In genomic region chr8:105217926-105218522, GRCm38 (mm10) we compare ENCODE assay signal across 8 mouse cellular contexts. TPM values are rescaled to one million over a fixed set of nuclear protein-coding genes. Genes with fewer than 3 reads are reported as not detected.
DNase-seq lines count a peak whose midpoint lies in the region; ATAC-seq and TF ChIP-seq lines count a peak whose summit lies in the region.

No protein-coding gene starts in this region.

- H3K4me3 ChIP-seq in left cerebral cortex, adult 2 months: no peak overlapping the region
- H3K4me3 ChIP-seq in hindbrain, postnatal 0 days (ENCODE audit: low read length): no peak overlapping the region

- peak; percentile 86 for TF ChIP-seq CTCF in left cerebral cortex, adult 2 months (IDR thresholded peaks at IDR 0.05)
- TF ChIP-seq CTCF in hindbrain, postnatal 0 days (IDR thresholded peaks at IDR 0.05; ENCODE audit: low read depth): peak; percentile 79

- 85% methylated on average over 5 of the region's 5 CpGs for WGBS in hindbrain, postnatal 0 days

- H3K4me2 ChIP-seq in hindbrain, postnatal 0 days (ENCODE audit: low read depth, low read length): no peak overlapping the region

- peak; percentile 4 for DNase-seq in adrenal gland, postnatal 10 days
- DNase-seq in adrenal gland, postnatal 25 days: no peak
- no peak for DNase-seq in left cerebral cortex, adult 2 months (ENCODE audit: extremely low spot score in 1 of 2, low spot score in 2 of 2)
- DNase-seq in left cerebral cortex, postnatal 36 days (ENCODE audit: low spot score in 2 of 2): no peak
- DNase-seq in adipocyte (ENCODE audit: low spot score): peak; percentile 83
- DNase-seq in hindbrain, postnatal 0 days (ENCODE audit: low spot score): peak; percentile 91
- DNase-seq in retina, postnatal 1 day: peak; percentile 81
- no peak for DNase-seq in gastrocnemius, postnatal 14 days

- intact Hi-C loops in left cerebral cortex, adult 2 months (cut with DNase I): loop anchor here (1.0 to 2.0 kb wide), 3 partner anchors 79 to 563 kb away; no protein-coding TSS in a partner anchor
- intact Hi-C loops in left cerebral cortex, postnatal 36 days (cut with DNase I): loop anchor here (2.0 to 10.0 kb wide), 4 partner anchors 79 to 561 kb away; no protein-coding TSS in a partner anchor
- intact Hi-C loops in gastrocnemius, postnatal 14 days (cut with DNase I; ENCODE audit: low total_unique reads): no loop called here

- no peaks in the 10 kb centered on the region for H3K27me3 ChIP-seq in hindbrain, postnatal 0 days (ENCODE audit: insufficient read depth, low read length)

- no peaks in the 10 kb centered on the region; the same call in 1 of the 2 replicates for H3K36me3 ChIP-seq in hindbrain, postnatal 0 days (ENCODE audit: insufficient read depth, low read length)

- H3K27ac ChIP-seq in left cerebral cortex, adult 2 months: no peak overlapping the region
- no peak overlapping the region for H3K27ac ChIP-seq in hindbrain, postnatal 0 days

- H3K9ac ChIP-seq in hindbrain, postnatal 0 days (replicated peaks; ENCODE audit: low read length): no peak overlapping the region

- peak; percentile 29; the same call in 1 of the 2 replicates for ATAC-seq in hindbrain, postnatal 0 days

- no peaks in the 10 kb centered on the region for H3K4me1 ChIP-seq in hindbrain, postnatal 0 days (ENCODE audit: insufficient read depth, low read length)

- no peaks in the 10 kb centered on the region for H3K9me3 ChIP-seq in hindbrain, postnatal 0 days (ENCODE audit: low read length)

RNA-seq across cellular contexts. Expression of gene D230025D16Rik, which starts 6.9 kb away (rescaled TPM):
- total RNA-seq in adrenal gland, postnatal 10 days (2021): 10 to 100 TPM; 32.3 to 35.6 TPM
- total RNA-seq in adrenal gland, postnatal 25 days (2021): 27.9 and 34.5 TPM in 2 replicates
- 10 to 100 TPM; 37.9 to 38.3 TPM for total RNA-seq in left cerebral cortex, adult 2 months (2021)
- 10 to 100 TPM; 37.8 to 38.5 TPM for total RNA-seq in left cerebral cortex, postnatal 36 days (2021)
- 32.2 and 39.5 TPM in 2 replicates for total RNA-seq in hindbrain, postnatal 0 days (2014; rRNA removed)
- 22.1 and 23.5 TPM in 2 replicates for polyA plus RNA-seq in hindbrain, postnatal 0 days (2015; fragmentation: Nextera tagmentation; extraction: Ambion mirVana)
- 10 to 100 TPM; 14.6 to 18.7 TPM for total RNA-seq in gastrocnemius, postnatal 14 days (2021)

RNA-seq across cellular contexts. Expression of gene B3gnt9, which starts 36.9 kb away (rescaled TPM):
- 1 to 10 TPM; 7.7 to 7.9 TPM for total RNA-seq in adrenal gland, postnatal 10 days (2021)
- total RNA-seq in adrenal gland, postnatal 25 days (2021): 1.2 and 2.1 TPM in 2 replicates
- 1 to 10 TPM; 2.1 to 2.8 TPM for total RNA-seq in left cerebral cortex, adult 2 months (2021)
- 1 to 10 TPM; 2.4 to 5.0 TPM for total RNA-seq in left cerebral cortex, postnatal 36 days (2021)
- total RNA-seq in hindbrain, postnatal 0 days (2014; rRNA removed): 17.4 and 18.8 TPM in 2 replicates
- polyA plus RNA-seq in hindbrain, postnatal 0 days (2015; fragmentation: Nextera tagmentation; extraction: Ambion mirVana): 10.4 and 10.7 TPM in 2 replicates
- 1 to 10 TPM; 5.1 to 6.1 TPM for total RNA-seq in gastrocnemius, postnatal 14 days (2021)

RNA-seq across cellular contexts. Expression of gene Tradd, which starts 46.4 kb away (rescaled TPM):
- 10 to 100 TPM; 12.9 to 13.3 TPM for total RNA-seq in adrenal gland, postnatal 10 days (2021)
- total RNA-seq in adrenal gland, postnatal 25 days (2021): 18.7 and 21.7 TPM in 2 replicates
- total RNA-seq in left cerebral cortex, adult 2 months (2021): 1 to 10 TPM; 8.0 TPM
- 1 to 10 TPM; 7.2 to 7.5 TPM for total RNA-seq in left cerebral cortex, postnatal 36 days (2021)
- 11.5 and 15.6 TPM in 2 replicates for total RNA-seq in hindbrain, postnatal 0 days (2014; rRNA removed)
- polyA plus RNA-seq in hindbrain, postnatal 0 days (2015; fragmentation: Nextera tagmentation; extraction: Ambion mirVana): 14.6 and 14.9 TPM in 2 replicates
- total RNA-seq in gastrocnemius, postnatal 14 days (2021): 1 to 10 TPM; 2.8 to 3.9 TPM

RNA-seq across cellular contexts. Expression of gene Fbxl8, which starts 46.4 kb away (rescaled TPM):
- total RNA-seq in adrenal gland, postnatal 10 days (2021): 1 to 10 TPM; 3.2 to 3.6 TPM
- 3.7 and 4.5 TPM in 2 replicates for total RNA-seq in adrenal gland, postnatal 25 days (2021)
- total RNA-seq in left cerebral cortex, adult 2 months (2021): 1 to 10 TPM in 1 of 2 experiments, under 1 TPM in 1; 1.00 to 1.1 TPM
- 1 to 10 TPM in 1 of 2 experiments, under 1 TPM in 1; 0.86 to 1.4 TPM for total RNA-seq in left cerebral cortex, postnatal 36 days (2021)
- 0.50 and 3.1 TPM in 2 replicates for total RNA-seq in hindbrain, postnatal 0 days (2014; rRNA removed)
- polyA plus RNA-seq in hindbrain, postnatal 0 days (2015; fragmentation: Nextera tagmentation; extraction: Ambion mirVana): 1.2 and 1.3 TPM in 2 replicates
- 1 to 10 TPM; 1.3 TPM for total RNA-seq in gastrocnemius, postnatal 14 days (2021)

RNA-seq across cellular contexts. Expression of gene Cbfb, which starts 47.5 kb away (rescaled TPM):
- 10 to 100 TPM; 47.2 to 50.2 TPM for total RNA-seq in adrenal gland, postnatal 10 days (2021)
- 78.8 and 92.4 TPM in 2 replicates for total RNA-seq in adrenal gland, postnatal 25 days (2021)
- total RNA-seq in left cerebral cortex, adult 2 months (2021): 10 to 100 TPM; 20.7 to 22.3 TPM
- 10 to 100 TPM; 21.4 to 24.1 TPM for total RNA-seq in left cerebral cortex, postnatal 36 days (2021)
- total RNA-seq in hindbrain, postnatal 0 days (2014; rRNA removed): 45.1 and 54.3 TPM in 2 replicates
- 27.8 and 30.5 TPM in 2 replicates for polyA plus RNA-seq in hindbrain, postnatal 0 days (2015; fragmentation: Nextera tagmentation; extraction: Ambion mirVana)
- 10 to 100 TPM; 37.2 TPM for total RNA-seq in gastrocnemius, postnatal 14 days (2021)

Comparison
In these comparisons a context has a peak if more than half of its experiments do, and no peak if none do; other contexts are left out.
1. DNase-seq: peak in adrenal gland, postnatal 10 days (single experiment), adipocyte (single experiment), hindbrain, postnatal 0 days (single experiment) and retina, postnatal 1 day (single experiment); none in adrenal gland, postnatal 25 days (single experiment), left cerebral cortex, adult 2 months (0 of 2), left cerebral cortex, postnatal 36 days (0 of 2) and gastrocnemius, postnatal 14 days (single experiment).